Mouse (Mus musculus) erythroid progenitor cell, adult 5-6 weeks (primary cell): ENCODE results near the gene Ntrk3. TPM values are rescaled to one million over a fixed set of nuclear protein-coding genes. Genes with fewer than 3 reads are reported as not detected.

ENCODE experiments used
- ATAC-seq: replicated peaks from 2 replicates; pipeline ENCODE4 v1.8.0; 2016; ENCODE audit warnings: moderate number of reproducible peaks, mild to moderate bottlenecking, moderate TSS enrichment, inconsistent platforms; ENCODE audit not compliant: poor library complexity, low FRiP score, severe bottlenecking
- total RNA-seq, 2 experiments: library from RNA; stranded (forward) in 1 of 2; stranded (reverse) in 1 of 2; fragments of 150-400 nt in 1 of 2; fragments of 186-747, 209-891 nt in 1 of 2; gene quantifications; 2 replicates each; pipeline versions ENCODE4 v1.2.3 to v1.2.4; 2015 to 2017; ENCODE audit warnings: low replicate concordance in 2 of 2

The Ntrk3 gene
- total RNA-seq, 2 experiments from 2014 or later: 0.45 TPM; not detected in 1

DNA sequence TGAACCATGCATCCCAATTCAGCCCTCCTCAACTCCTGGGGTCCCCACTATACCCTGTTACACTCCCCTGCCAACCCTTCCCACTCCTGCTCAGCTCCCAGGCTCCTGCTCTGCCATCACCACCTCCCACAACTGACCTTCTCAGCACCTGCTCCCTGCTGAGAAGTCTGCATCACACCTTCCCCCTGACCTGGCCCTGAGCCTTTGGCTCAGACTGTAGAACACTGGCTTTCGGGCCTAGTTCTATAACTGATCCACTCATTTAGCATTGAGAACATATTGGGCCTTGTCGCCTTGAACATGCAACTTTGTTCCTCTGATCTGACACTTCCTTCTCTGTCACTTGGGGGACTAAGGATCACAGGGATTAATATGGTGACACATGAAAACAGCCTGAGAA lies 152.9 kb downstream of the Ntrk3 start:
- no peak for ATAC-seq

GRCm38 (mm10) chr7:78584499-78584898 lies 153.3 kb downstream of the Ntrk3 start:
- no peak for ATAC-seq

- no peak for ATAC-seq
Measured at GRCm38 (mm10) chr7:78583678-78584077, 154.1 kb downstream of the Ntrk3 start.

DNA sequence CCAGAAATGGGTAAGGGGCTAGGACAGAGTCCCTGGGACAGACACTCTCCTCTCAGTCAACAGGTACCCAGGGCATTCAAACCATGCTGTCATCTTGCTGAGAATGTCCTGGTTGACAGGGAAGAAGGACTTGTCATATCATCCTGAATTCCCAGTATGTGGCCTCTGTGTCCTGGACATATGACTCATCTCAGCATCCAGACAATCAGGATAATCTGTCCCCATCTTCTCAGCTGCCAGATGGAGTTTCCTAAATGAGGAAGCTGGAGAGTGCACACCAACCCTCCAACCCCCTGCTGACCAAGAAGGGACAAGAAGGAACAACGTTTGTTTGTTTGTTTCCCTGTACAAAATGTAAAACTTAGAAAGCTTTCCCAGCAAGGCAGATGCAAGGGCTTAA lies 156.5 kb downstream of the Ntrk3 start:
- ATAC-seq: no peak

- ATAC-seq: no peak
Measured at GRCm38 (mm10) chr7:78579461-78580234, 158.2 kb downstream of the Ntrk3 start.

DNA sequence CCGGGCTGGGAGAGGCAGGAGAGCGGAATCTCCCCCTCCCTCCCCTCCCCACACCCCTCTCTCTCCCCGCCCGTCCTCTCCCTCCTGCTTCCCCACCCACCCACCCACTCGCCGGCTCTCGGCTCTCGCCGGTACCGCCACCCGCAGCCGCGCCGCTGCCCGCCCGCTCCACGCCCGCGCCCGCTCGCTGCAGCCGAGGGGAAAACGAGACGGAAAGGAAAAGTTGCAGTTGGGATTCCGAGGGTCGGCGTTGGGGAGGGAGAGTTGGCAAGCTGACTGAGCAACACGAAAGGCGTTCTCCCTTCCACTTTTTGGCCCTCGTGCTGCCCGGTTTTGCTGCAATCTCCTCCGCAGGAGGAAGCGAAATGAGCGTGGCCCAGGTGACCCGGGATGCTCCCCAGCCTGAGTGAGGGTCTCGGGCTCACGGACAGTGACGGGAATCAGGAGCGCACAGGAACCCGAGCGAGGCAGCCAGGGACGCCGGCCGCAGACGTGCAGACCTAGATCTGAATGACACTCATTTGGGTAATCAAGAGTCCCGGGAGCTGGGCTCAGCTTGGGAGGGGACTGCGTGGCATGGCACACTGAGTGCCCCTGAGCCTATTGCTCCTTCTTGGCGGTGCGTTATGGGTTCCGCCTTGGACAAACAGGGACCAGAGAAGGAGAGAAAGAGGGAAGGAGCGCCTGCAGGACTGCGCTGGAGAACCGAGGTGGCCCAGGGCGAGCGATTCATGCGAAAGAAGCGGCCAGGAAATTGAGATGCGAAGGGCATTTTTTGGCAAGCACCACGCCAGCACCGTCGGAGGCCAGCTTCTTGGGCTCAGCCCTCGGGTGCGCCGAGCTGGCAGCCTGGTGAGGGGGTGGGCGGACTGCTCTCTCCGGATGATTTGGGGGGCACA lies 159.1 kb downstream of the Ntrk3 start:
- no peak for ATAC-seq

GRCm38 (mm10) chr7:78578111-78578460 lies 159.7 kb downstream of the Ntrk3 start:
- no peak for ATAC-seq

- ATAC-seq: no peak
Measured at GRCm38 (mm10) chr7:78577462-78578110, 160.2 kb downstream of the Ntrk3 start.

DNA sequence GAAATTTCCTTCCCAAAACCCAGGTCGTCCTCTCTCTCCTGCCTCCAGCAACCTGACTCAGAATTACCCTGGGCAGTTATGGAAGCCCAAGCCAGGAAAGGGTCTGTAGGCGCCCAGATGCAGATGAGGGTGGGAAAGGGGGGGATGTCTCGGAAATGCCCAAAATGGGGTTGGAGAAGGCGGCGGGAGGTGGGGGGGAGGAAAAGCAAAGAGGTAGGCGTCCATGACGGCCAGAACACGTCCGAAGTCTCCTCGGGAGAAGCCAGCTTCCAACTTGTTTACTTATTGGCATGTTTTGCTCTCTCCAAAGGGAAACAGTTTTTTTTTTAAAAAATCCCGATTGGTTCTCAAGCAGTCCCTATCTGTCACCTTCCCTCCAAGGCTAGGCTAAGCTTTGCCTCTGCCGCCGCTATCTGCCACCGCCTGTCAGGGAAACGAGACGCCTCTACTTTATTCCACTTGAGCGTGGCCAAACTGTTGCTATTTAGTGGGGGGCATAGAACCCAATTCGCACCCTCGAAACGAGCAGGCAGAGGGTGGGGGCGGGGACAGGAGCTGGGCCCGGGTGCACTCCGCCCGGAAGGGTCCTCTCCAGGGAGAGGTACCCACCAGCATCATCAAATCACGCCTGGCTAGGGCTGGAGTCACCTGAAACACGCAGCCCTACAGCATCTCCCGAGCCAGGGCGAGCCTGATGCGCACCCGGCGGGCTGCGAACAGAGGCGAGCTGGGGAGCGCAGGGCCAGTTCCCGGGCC lies 160.9 kb downstream of the Ntrk3 start:
- no peak for ATAC-seq

DNA sequence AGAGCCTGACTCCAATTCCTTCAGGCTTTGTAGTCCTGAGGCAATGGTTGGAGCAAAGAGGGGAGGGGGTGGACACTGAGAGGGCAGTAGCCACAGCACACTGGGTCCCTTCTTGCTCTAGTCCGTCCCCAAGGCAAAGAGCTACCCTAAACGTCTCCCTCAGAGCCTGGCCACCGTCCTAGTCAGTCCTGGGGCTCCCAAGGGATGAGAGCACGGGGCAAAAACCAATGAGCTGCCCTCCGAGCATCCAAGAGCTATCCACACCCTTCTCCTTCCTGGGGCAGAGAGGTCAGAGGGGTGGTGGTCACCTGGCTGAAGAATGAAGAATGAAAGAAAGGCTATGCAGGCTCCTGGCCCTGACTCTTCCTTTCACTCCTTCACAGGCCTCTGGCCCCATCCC lies 161.6 kb downstream of the Ntrk3 start:
- ATAC-seq: no peak

DNA sequence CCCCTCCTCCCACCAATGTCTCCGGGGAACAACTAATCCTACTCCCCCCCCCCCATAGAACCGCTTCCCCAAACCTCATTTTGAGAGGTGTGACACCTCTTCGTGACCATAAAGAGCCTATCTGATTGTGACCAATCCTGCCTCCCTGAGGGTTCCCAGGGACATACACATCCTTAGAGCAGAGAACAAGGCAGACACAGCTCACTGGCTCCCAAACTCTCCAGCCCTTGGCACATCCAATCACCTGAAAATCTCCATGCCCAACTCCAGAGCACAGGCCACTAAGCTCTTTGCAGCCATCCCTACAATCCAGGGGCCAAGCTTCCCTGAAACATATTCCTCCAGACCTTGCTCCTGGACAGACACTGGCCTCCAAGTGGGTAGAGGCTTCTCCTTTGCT lies 162.3 kb downstream of the Ntrk3 start:
- no peak for ATAC-seq

DNA sequence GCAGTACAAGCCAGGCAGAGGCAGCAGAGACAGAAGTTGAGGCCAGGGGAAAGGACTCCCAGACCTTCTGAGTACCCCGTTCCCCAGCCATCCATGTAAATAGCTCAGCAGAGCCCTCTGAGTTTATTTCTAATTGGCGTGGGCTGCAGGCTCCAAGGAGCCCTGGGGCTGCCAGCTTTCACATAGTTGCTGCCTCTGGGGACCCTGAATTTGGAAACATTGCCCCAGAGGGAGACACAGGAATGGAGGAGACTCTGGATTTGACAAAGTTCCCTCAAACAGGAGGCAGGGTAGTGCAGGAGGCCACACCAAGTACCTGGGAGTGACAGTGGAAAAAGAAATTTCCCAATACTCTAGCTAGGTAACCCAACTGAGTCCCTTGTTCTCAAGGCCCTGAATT lies 166.6 kb downstream of the Ntrk3 start:
- no peak for ATAC-seq

GRCm38 (mm10) chr7:78569255-78569618 lies 168.6 kb downstream of the Ntrk3 start:
- ATAC-seq: no peak

- no peak for ATAC-seq
Measured at GRCm38 (mm10) chr7:78568411-78569254, 169.2 kb downstream of the Ntrk3 start.

GRCm38 (mm10) chr7:78566617-78567016 lies 171.2 kb downstream of the Ntrk3 start:
- ATAC-seq: no peak

DNA sequence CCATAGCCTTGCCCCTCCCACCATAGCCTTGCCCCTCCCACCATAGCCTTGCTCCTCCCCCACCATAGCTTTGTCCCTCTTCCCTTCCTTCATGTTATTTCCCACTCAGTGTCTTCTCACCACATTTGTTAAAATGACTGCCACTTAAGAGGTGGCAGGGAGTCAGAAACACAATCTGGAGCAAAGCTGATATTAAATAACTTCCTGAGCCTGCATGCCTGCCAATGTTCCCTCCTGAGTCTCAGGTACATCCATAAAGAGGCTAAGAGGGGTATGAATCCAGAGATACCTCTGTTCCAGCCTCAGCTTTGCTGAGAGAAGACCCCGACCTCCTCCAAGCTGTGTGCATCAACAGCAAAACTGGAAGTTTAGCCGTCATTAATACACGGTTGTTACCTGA lies 172.4 kb downstream of the Ntrk3 start:
- no peak for ATAC-seq

DNA sequence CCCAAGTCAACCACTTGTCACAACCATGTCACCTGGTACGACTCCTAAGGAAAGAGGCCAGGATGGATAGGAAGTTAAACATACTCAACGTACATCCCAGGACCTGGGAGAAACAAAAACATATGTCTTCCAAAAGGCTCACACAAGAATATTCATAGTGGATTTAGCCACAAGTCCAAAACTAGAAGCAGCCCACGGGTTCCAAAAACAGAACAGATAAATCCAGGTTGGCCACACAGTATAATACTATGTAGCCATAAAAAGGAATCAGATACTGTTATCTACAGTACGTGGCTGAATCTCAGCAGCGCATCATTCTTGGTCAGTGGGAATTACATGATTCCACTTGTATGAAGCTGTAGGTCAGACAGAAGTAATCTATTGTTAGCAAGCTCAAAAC lies 179.3 kb downstream of the Ntrk3 start:
- no peak for ATAC-seq

DNA sequence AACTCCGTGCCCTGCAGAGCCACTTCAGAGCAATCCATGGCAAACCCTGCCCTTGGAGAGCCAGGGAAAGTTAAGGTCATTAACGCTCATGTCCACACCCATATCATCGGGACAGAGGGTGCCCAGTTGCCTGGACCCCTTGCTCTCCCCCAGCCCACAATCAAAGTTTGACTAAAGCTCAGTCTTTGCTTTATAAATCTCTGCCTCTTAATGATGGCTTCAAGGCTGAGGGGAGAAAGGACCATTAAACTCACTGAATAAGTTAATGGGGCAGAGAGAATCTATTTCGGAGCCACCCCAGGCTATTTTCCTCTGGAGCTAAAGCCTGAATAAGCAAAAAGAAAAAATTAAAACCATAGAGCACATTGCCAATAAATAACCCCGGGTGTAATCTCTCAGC lies 182.3 kb downstream of the Ntrk3 start:
- no peak for ATAC-seq

GRCm38 (mm10) chr7:78549461-78549860 lies 188.4 kb downstream of the Ntrk3 start:
- no peak for ATAC-seq
